Mouse (Mus musculus) neural tube, embryonic 12.5 days (tissue): ENCODE measurements at regions not wholly inside any gene's neighbourhood (a gene's known extent, or its start where the extent isn't known, plus 50 kb on each side); places are given as distances from the start of the nearest gene placed in this dataset.

Experiments used
- ATAC-seq: fragments of 200-750 bp; cut with Nextera tagmentation; 2 replicates; pipeline ENCODE4 v1.8.0; 2017; ENCODE audit warnings: low read depth, mild to moderate bottlenecking, moderate TSS enrichment, moderate library complexity; ENCODE audit not compliant: low FRiP score
- H3K27ac ChIP-seq: fragments of 300-500 bp; sonication (generic); 2 replicates; pipeline ENCODE4 v1.5.1; 2016
- H3K27me3 ChIP-seq: fragments of 300-500 bp; sonication (generic); replicated peaks from 2 replicates; pipeline ENCODE4 v1.6.1; 2016; ENCODE audit warnings: mild to moderate bottlenecking
- H3K36me3 ChIP-seq: fragments of 300-500 bp; sonication (generic); 2 replicates; pipeline ENCODE4 v1.6.1; 2016; ENCODE audit warnings: mild to moderate bottlenecking
- H3K4me1 ChIP-seq: fragments of 300-500 bp; sonication (generic); 2 replicates; pipeline ENCODE4 v1.6.1; 2016
- H3K4me2 ChIP-seq: fragments of 300-500 bp; sonication (generic); replicated peaks from 2 replicates; pipeline ENCODE4 v1.6.1; 2016; ENCODE audit warnings: mild to moderate bottlenecking
- H3K4me3 ChIP-seq: fragments of 300-500 bp; sonication (generic); 2 replicates; pipeline ENCODE4 v1.5.1; 2016
- H3K9ac ChIP-seq: fragments of 300-500 bp; sonication (generic); 2 replicates; pipeline ENCODE4 v1.6.1; 2016; ENCODE audit warnings: mild to moderate bottlenecking
- H3K9me3 ChIP-seq: fragments of 300-500 bp; sonication (generic); 2 replicates; pipeline ENCODE4 v1.6.1; 2016; ENCODE audit warnings: mild to moderate bottlenecking
- WGBS: fragments of 180-500 bp; shearing (Covaris S2); methylation state at CpG from one replicate; pipeline ENCODE4 v1.1.7; 2016; 5-methylcytosine and 5-hydroxymethylcytosine counted together

GRCm38 (mm10) chr11:114611690-114612089 lies 56.6 kb upstream of the Rpl38 start:
- 80% methylated on average over 8 of the region's 8 CpGs for WGBS
- no peaks in the 10 kb centered on the region for H3K4me1 ChIP-seq
- no peak for ATAC-seq
- no peaks in the 10 kb centered on the region for H3K27me3 ChIP-seq
- no peaks in the 10 kb centered on the region for H3K36me3 ChIP-seq
- 0 out of 2 replicates have a peak, but pooled peaks cover 9% of the 10 kb centered on the region for H3K9me3 ChIP-seq
- H3K27ac ChIP-seq: no peak overlapping the region
- no peak overlapping the region for H3K4me2 ChIP-seq
- H3K4me3 ChIP-seq: no peak overlapping the region
- no peak overlapping the region for H3K9ac ChIP-seq

DNA sequence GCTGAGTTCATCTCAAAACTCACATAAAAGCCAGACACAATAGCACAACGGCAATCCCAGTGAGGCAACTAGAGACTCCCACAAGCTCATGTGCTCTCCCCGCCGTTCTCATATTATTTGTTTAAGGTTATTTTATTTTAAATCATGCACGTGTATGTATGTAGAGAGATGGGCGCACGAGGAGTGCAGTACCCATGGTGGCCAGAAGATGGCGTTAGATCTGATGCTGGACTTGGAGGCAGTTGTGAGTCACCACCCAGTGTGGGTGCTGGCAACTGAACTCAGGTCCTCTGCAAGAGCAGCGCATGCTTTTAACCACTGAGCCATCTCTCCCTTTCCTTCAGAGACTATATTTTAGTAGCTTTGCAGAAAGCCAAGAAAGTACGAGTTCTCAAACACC lies 60.3 kb upstream of the Rpl38 start:
- no peak overlapping the region for H3K4me3 ChIP-seq
- no peaks in the 10 kb centered on the region for H3K36me3 ChIP-seq
- no peak overlapping the region for H3K27ac ChIP-seq
- WGBS: 93% methylated on average over 9 of the region's 9 CpGs
- no peak overlapping the region for H3K9ac ChIP-seq
- no peak overlapping the region for H3K4me2 ChIP-seq
- peaks cover 15% of the 10 kb centered on the region; the same call in 1 of the 2 replicates for H3K9me3 ChIP-seq
- no peak for ATAC-seq
- no peaks in the 10 kb centered on the region for H3K4me1 ChIP-seq
- H3K27me3 ChIP-seq: no peaks in the 10 kb centered on the region

DNA sequence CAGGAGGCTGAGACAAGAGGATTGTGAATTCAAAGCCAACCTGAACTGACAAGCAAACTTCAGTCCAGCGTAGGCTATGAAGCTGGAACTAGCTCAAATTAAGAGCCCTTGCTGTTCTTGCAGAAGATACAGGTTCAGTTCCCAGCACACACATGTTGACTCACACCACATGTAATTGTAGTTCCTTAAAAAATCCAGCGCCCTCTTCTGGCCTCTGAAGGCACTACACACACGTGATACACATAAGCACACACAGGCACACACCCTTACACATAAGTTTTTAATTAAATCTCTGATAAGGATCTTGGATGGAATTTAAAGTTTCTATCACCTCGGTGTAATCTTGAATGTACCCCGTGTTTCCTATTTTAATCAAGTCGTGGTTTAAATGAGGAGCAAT lies 65.2 kb upstream of the Rpl38 start:
- H3K4me2 ChIP-seq: no peak overlapping the region
- H3K27me3 ChIP-seq: no peaks in the 10 kb centered on the region
- no peak overlapping the region for H3K27ac ChIP-seq
- 80% methylated on average over 6 of the region's 6 CpGs for WGBS
- H3K36me3 ChIP-seq: no peaks in the 10 kb centered on the region
- no peak overlapping the region for H3K9ac ChIP-seq
- peaks cover 7% of the 10 kb centered on the region; the same call in 1 of the 2 replicates for H3K9me3 ChIP-seq
- no peak overlapping the region for H3K4me3 ChIP-seq
- ATAC-seq: no peak
- H3K4me1 ChIP-seq: no peaks in the 10 kb centered on the region

DNA sequence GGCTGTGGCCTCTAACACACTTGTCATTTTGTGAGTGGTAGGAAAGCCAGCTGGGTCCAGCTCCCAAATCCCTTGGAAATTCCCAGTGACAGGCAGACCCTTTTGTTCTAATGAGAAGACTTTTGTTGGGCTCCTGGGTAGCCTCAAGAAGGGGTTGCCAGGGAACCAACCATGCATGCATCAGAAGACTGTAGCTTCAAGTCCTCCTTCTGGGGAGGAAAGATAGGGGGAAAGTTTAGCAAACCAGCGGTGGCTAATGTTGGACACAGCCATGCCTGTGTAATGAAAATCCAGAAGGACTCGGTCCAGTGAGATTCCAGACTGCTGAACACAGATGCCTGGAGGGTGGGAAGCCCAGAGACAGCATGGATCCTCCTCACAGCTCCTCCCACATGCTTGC lies 71.1 kb upstream of the Rpl38 start:
- H3K4me2 ChIP-seq: no peak overlapping the region
- 32% methylated on average over 2 of the region's 2 CpGs for WGBS
- ATAC-seq: no peak

DNA sequence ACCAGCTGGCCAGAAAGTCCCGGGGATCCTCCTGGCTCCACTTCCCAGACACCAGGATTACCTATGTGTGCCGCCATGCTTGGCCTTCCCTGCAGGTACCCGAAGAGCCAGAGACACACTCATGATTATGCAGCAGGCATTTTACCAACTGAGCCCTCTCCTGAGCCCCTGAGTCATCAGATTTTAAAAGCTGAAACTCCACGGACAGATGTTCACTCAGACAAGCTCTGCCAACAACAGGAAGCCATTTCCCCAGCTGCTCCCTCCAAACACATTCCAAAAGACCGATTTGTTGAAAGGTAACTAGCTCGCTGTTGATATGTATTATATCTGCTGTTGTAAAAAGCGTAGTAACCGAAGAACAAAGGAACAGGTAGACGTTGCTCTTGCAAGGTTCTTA lies 75.4 kb upstream of the Rpl38 start:
- WGBS: 79% methylated on average over 9 of the region's 9 CpGs
- Histone ChIP-seq H3K4me1 (peaks cover 11% of the 10 kb centered on the region), H3K27ac (no peak overlapping the region), H3K4me3 (no peak overlapping the region), H3K27me3 (no peaks in the 10 kb centered on the region), H3K4me2 (no peak overlapping the region), H3K9me3 (no peaks in the 10 kb centered on the region), H3K9ac (no peak overlapping the region), H3K36me3 (no peaks in the 10 kb centered on the region)
- ATAC-seq: no peak

More for the DNA sequence above, 71.1 kb upstream of the Rpl38 start:
- H3K36me3 ChIP-seq: no peaks in the 10 kb centered on the region
- no peaks in the 10 kb centered on the region for H3K27me3 ChIP-seq
- H3K4me1 ChIP-seq: peaks cover 11% of the 10 kb centered on the region
- H3K4me3 ChIP-seq: no peak overlapping the region
- H3K27ac ChIP-seq: no peak overlapping the region
- no peak overlapping the region; the same call in 1 of the 2 replicates for H3K9ac ChIP-seq
- no peaks in the 10 kb centered on the region for H3K9me3 ChIP-seq

DNA sequence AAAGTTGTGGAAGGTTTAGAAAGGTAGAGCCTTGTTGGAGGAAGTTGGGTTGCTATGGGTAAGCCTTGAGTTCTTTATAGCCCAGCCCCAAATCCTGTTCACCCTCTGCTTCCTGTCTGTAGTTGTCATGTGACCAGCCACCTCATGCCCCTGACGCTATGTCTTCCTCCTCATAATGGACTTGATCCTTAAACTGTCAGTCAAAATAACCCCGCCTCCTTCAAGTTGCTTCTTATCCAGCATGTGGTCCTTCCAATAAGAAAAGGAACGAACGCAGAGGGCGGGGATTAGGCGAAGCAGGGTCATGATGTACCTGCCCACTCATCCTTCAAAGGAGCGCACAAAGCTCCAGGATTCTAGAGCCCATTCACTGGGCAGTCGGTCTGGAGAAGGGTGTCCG lies 79.8 kb upstream of the Rpl38 start:
- H3K27ac ChIP-seq: no peak overlapping the region

GRCm38 (mm10) chr11:114587986-114588385 lies 80.3 kb upstream of the Rpl38 start:
- Histone ChIP-seq H3K27ac (no peak overlapping the region), H3K9me3 (peaks cover 8% of the 10 kb centered on the region; the same call in 1 of the 2 replicates), H3K4me3 (no peak overlapping the region), H3K27me3 (no peaks in the 10 kb centered on the region), H3K4me2 (no peak overlapping the region), H3K4me1 (no peaks in the 10 kb centered on the region), H3K36me3 (no peaks in the 10 kb centered on the region), H3K9ac (no peak overlapping the region)
- ATAC-seq: no peak
- 91% methylated on average over 4 of the region's 4 CpGs for WGBS

More for the DNA sequence above, 79.8 kb upstream of the Rpl38 start:
- Histone ChIP-seq H3K4me2 (no peak overlapping the region), H3K4me1 (no peaks in the 10 kb centered on the region), H3K9me3 (peaks cover 8% of the 10 kb centered on the region; the same call in 1 of the 2 replicates), H3K9ac (no peak overlapping the region), H3K27me3 (no peaks in the 10 kb centered on the region), H3K36me3 (no peaks in the 10 kb centered on the region), H3K4me3 (no peak overlapping the region)
- 73% methylated on average over 9 of the region's 9 CpGs for WGBS
- ATAC-seq: no peak

DNA sequence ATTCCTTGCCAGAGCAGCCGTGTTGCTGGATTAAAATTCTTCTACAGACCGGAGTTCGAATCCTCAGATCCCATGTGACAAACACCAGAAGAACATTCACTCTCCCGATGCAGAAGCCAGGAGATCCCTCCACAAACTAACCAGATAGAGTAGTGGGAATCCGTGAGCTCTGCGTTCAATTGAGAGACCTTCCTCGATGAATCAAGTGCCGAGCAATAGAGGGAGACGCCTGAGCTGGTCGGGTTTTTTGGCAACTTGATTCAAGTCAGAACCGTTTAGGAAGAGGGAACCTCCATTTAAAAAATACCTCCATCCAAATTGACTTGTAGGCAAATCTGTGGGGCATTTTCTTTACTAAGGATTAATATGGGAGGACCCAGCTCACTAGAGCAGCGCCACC lies 81.9 kb upstream of the Rpl38 start:
- Histone ChIP-seq H3K27me3 (no peaks in the 10 kb centered on the region), H3K9ac (no peak overlapping the region), H3K4me1 (no peaks in the 10 kb centered on the region), H3K9me3 (peaks cover 11% of the 10 kb centered on the region; the same call in 1 of the 2 replicates), H3K4me3 (no peak overlapping the region), H3K36me3 (no peaks in the 10 kb centered on the region), H3K27ac (no peak overlapping the region), H3K4me2 (no peak overlapping the region)
- no peak for ATAC-seq
- WGBS: 93% methylated on average over 12 of the region's 12 CpGs

GRCm38 (mm10) chr11:114584804-114585203 lies 83.5 kb upstream of the Rpl38 start:
- Histone ChIP-seq H3K27me3 (no peaks in the 10 kb centered on the region), H3K4me1 (no peaks in the 10 kb centered on the region), H3K9ac (no peak overlapping the region), H3K9me3 (peaks cover 11% of the 10 kb centered on the region; the same call in 1 of the 2 replicates), H3K4me2 (no peak overlapping the region), H3K27ac (no peak overlapping the region), H3K4me3 (no peak overlapping the region), H3K36me3 (no peaks in the 10 kb centered on the region)
- WGBS: 75% methylated on average over 6 of the region's 6 CpGs
- ATAC-seq: no peak

DNA sequence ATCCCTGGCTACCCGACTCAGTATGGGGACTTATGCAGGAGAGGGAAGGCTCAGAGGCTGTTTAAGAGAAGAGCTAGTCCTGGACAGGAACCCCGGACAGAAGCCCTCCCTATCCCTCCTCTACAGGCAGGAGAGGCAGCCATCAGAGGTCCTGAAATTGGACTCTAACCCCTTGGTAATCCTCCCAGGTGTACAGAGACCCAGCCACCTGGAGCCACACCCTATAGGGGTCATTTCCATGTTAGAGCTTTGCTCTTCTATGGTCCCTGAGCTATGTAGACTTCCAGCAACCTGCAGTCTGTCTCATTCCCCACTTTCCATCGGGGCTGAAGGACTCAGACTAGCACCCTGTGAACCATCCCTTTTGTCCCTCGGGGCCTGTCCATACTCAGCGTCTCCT lies 84.2 kb upstream of the Rpl38 start:
- Histone ChIP-seq H3K4me1 (no peaks in the 10 kb centered on the region), H3K4me3 (no peak overlapping the region), H3K36me3 (no peaks in the 10 kb centered on the region), H3K4me2 (no peak overlapping the region), H3K9ac (no peak overlapping the region), H3K27ac (no peak overlapping the region), H3K9me3 (peaks cover 11% of the 10 kb centered on the region; the same call in 1 of the 2 replicates), H3K27me3 (no peaks in the 10 kb centered on the region)
- whole genome bisulfite sequencing: 81% methylated on average over 5 of the region's 5 CpGs
- no peak for ATAC-seq

GRCm38 (mm10) chr11:114579986-114580385 lies 88.3 kb upstream of the Rpl38 start:
- Histone ChIP-seq H3K9ac (no peak overlapping the region), H3K4me1 (no peaks in the 10 kb centered on the region), H3K9me3 (peaks cover 13% of the 10 kb centered on the region; the same call in 1 of the 2 replicates), H3K27me3 (no peaks in the 10 kb centered on the region), H3K4me3 (no peak overlapping the region), H3K27ac (no peak overlapping the region), H3K4me2 (no peak overlapping the region), H3K36me3 (no peaks in the 10 kb centered on the region)
- WGBS: 51% methylated on average over 2 of the region's 2 CpGs
- no peak for ATAC-seq

DNA sequence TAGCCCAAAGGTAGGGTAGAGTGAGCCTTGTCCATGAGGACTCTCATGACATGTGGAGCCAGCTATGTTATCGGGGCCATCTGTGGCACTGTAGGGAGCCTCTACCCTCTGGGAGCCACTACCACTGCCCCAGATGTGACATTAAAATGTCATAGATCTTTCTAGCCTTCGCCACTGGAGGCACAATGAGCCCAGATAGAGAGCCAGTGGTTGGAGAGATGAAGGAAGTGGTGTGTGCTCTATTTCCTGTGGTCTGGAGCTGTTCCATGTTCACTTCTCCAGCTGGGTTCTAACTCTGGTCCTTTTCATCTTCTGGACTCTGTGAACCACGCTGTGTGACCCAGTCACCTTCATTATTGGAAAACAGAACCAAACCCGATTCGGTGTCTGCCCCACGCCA lies 89.8 kb upstream of the Rpl38 start:
- Histone ChIP-seq H3K9ac (no peak overlapping the region), H3K27me3 (no peaks in the 10 kb centered on the region), H3K9me3 (peaks cover 14% of the 10 kb centered on the region; the same call in 1 of the 2 replicates), H3K27ac (no peak overlapping the region), H3K4me2 (no peak overlapping the region), H3K4me3 (no peak overlapping the region), H3K4me1 (no peaks in the 10 kb centered on the region), H3K36me3 (no peaks in the 10 kb centered on the region)
- WGBS: 90% methylated on average over 6 of the region's 6 CpGs
- no peak for ATAC-seq

DNA sequence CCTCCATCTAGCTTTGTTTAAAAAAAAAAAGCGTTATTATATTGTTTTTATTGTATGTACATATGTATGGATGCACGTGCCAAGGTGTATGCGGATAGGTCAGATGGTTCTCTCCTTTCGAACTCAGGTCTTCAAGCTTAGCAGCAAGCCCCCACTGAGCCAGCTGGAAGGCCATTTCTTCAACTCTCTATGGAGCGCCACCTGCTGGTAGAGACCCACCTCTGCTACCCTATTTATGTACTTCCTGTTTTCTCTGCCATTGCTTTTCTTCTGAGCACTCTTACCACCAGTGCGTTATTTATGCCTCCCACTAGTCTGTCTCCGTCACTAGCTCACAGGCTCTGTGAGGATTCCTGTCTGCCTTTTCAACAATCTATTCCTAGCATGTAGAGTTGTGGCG lies 91.5 kb upstream of the Rpl38 start:
- no peaks in the 10 kb centered on the region for H3K27me3 ChIP-seq
- no peak overlapping the region for H3K27ac ChIP-seq
- no peaks in the 10 kb centered on the region for H3K36me3 ChIP-seq
- H3K9me3 ChIP-seq: peaks cover 11% of the 10 kb centered on the region; the same call in 1 of the 2 replicates
- WGBS: 87% methylated on average over 8 of the region's 8 CpGs
- no peak overlapping the region for H3K4me3 ChIP-seq
- no peak for ATAC-seq
- H3K4me1 ChIP-seq: no peaks in the 10 kb centered on the region
- H3K4me2 ChIP-seq: no peak overlapping the region
- H3K9ac ChIP-seq: no peak overlapping the region
